Mouse (Mus musculus): ENCODE results near the gene Adgre4. TPM values are rescaled to one million over a fixed set of nuclear protein-coding genes. Genes with fewer than 3 reads are reported as not detected.
"Not testable (repeated sequence)": the region's sequence is repeated elsewhere in the genome, so short reads cannot be mapped to it uniquely, and the experiment has no call there.

Gene Adgre4
- under 1 TPM; 0.27 to 0.58 TPM for total RNA-seq (2021)
- long read RNA-seq, experiment 1: 0 reads
- long read RNA-seq, experiment 2: 0 reads

- DNase-seq (ENCODE audit: low spot score in 2 of 2): no peak
Measured at GRCm38 (mm10) chr17:55749786-55750185, at the start of gene Adgre4. TSS of gene Adgre4 (plus strand) at chr17:55749984.

GRCm38 (mm10) chr17:55702161-55702820, 47.5 kb upstream of the Adgre4 start:
- peak; percentile 69 to 77 for DNase-seq (ENCODE audit: low spot score in 2 of 2)

- no peak for DNase-seq (ENCODE audit: low spot score in 2 of 2)
Measured at GRCm38 (mm10) chr17:55702865-55703264, 46.9 kb upstream of the Adgre4 start.

DNA sequence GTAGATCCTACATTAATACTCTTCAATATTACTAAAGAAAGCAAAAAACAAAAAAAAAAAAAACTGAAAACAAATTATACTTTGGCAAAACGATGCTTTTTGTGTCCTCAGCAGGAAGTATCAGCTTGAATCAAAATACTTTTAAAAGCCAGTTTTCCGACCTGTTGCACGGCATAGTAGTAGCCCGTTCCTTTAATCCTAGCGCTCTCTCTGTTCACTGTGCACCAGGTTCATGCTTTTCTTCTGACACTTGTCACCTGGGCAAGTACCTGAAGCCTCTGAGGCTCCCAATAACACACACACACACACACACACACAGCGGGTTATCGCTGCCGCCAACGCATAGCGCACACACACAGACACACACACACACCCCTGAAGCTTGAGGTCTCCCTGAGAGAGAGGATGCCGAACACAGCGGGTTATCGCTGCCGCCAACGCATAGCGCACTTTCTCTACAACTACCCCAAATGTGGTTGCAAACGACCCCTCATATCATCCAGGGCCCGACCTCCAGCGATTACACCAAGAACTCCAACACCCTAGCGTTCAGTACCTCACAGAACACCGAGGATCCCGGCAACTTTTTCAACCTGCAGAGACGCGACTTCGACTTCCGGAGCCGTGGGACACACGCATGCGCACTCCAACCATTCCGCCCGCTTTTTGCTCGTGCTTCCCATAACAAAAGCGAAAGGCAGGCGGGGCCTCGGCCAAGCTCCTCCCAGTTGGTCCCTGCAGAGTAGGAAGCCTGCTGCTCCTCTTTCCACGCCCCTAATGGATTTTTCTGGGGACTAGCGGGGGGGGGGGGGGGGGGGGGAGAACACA, 37.6 kb upstream of the Adgre4 start, which contains the start of gene Pot1b:
Gene Pot1b (minus strand): TSS at position 645 of the 828 bp plus-strand sequence.
- DNase-seq (ENCODE audit: low spot score in 2 of 2): peak; percentile 95 to 96

GRCm38 (mm10) chr17:55721270-55721669, 28.5 kb upstream of the Adgre4 start:
- DNase-seq (ENCODE audit: low spot score in 2 of 2): no peak

- no peak for DNase-seq (ENCODE audit: low spot score in 2 of 2)
Measured at GRCm38 (mm10) chr17:55722250-55722649, 27.5 kb upstream of the Adgre4 start.

DNA sequence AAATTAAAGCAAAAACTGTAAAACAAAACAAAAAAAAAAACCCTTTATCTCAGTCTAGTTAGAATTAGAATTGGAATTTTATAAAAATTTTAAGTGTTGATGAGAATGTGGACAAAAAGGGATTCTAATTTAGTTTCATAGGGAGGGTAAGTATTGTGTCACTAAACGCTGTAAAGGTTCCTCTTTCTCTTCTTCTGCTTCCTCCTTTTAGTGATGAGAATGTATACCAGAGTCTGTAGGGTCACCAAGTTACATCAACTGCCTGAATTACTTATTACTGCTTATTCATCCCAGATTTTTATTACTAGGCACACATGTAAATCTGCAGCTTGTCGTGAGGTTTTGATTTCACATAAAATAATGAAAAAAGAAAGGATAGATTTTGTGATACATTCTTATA, 23.6 kb upstream of the Adgre4 start:
- DNase-seq (ENCODE audit: low spot score in 2 of 2): no peak

DNA sequence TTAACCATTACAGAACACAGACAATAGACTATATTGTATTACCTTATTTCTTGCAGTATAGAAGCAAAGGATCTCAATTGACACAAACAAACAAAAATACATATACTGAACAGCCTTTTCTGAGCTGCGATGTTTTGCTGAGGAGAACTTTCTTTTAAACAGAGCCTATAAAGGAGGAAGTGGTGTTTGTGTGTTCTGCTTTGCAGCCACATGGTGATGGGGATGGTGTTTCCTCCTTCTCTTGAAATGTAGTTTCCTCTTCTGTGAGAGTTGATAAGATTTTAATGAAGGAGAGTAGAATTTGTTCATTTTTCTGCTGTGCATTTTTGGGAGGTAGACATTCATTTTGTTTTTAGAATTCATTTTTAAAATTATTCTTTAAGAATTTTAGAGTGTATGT, 13.1 kb upstream of the Adgre4 start:
- DNase-seq (ENCODE audit: low spot score in 2 of 2): no peak

DNA sequence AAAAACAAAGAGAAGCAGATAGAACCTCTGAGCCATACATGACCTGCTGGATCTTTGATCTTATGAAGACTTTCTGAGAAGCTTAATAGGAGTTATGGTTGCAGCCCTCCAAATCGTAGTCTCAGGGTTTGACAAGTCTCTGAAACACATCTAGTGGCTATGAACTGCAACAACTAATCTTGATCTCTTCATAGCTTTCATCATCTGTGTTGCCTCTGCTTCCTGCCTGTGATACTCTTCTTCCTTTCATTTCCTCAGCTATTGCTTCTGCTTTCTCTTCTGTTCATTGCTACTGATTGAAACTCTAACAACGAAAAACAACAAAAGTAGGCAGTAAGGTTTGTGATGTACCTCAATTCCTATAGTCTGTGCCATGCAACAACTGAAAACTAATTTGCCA, 1.4 kb downstream of the Adgre4 start:
- no peak for DNase-seq (ENCODE audit: low spot score in 2 of 2)

DNA sequence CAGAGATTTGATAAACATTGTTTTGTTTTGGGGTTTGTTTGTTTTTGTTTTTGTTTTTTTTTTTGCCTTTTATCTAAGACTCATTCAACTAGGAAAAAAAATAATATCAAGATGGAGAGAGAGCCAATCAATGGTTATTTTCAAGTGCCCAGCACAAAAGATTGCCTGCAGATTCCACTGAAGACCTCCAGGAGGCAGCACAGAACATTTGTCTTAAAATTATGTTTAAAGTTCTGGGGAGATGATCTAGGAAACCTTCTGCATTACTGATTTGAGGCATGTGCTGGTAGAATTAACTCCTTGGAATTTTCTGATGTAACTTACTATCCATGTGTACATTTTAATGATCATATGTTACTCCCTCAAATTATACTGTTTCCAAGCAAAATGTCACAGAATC, 63.9 kb downstream of the Adgre4 start:
- no peak for DNase-seq (ENCODE audit: low spot score in 2 of 2)

- no peak for DNase-seq (ENCODE audit: low spot score in 2 of 2)
Measured at GRCm38 (mm10) chr17:55816853-55817252, 67.1 kb downstream of the Adgre4 start.

GRCm38 (mm10) chr17:55821566-55821965, 71.8 kb downstream of the Adgre4 start:
- DNase-seq (ENCODE audit: low spot score in 2 of 2): no peak

GRCm38 (mm10) chr17:55843067-55843466, 93.3 kb downstream of the Adgre4 start:
- no peak for DNase-seq (ENCODE audit: low spot score in 2 of 2)

DNA sequence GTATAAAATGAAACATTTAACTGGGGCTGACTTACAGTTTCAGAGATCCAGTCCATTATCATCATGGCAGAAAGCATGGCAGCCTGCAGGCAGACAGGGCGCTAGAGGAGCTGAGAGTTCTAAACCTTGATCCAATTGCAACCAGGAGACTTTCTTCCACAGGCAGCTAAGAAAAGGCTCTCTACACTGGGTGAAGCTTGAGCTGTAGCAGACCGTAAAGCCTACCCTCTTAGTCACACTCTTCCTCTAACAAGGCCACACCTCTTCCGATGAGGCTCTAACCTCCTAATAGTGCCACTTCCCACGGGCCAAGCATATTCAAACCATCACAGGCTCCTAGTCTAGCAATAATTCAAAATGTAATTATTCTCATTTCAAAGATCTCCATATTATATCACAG, 127.4 kb downstream of the Adgre4 start:
- DNase-seq (ENCODE audit: low spot score in 2 of 2): no peak

GRCm38 (mm10) chr17:55878282-55878635, 128.5 kb downstream of the Adgre4 start:
- DNase-seq (ENCODE audit: low spot score in 2 of 2): peak in 1 of 2 experiments; percentile 6

- peak; percentile 69 to 76 for DNase-seq (ENCODE audit: low spot score in 2 of 2)
Measured at GRCm38 (mm10) chr17:55878636-55879369, 129.0 kb downstream of the Adgre4 start, which contains the start of gene Zfp119a. TSS of gene Zfp119a (minus strand) at chr17:55878930.

DNA sequence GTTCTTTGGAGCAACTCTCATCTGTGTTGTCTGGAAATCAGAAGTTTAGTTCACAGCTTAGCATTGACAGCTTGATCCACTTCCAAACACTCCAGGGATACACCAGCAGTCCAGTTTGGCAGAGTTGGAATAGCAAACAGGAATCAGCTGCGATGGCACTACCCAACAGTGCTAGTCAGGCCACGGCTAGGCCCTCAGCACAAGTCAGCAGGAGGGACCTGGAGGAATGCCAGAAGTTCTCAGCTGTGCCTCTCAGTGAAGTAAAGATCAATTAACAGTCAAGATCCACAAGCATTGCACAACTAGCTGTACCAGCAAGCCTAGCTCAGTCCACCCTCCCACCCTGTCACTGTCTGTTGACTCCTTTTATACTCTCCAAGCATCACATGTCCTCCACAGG, 133.8 kb downstream of the Adgre4 start:
- DNase-seq (ENCODE audit: low spot score in 2 of 2): no peak

DNA sequence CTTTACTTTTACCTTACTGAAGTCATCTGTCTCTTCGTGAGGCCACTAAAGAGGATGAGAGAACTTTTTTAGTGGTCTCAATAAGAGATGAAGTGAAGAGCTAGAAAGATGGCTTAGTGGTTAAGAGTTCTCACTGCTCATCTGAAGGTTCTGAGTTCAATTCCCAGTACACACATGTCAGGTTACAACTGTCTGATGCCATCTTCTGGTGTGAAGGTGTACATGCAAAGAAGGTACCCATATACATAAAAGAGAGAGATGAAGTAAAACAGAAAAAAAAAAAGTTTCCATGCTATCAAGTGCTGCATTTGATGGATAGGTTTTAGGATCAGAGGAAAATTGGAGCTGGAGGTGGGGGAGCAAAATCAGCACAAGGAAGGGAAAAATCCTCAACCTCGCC, 135.1 kb downstream of the Adgre4 start:
- DNase-seq (ENCODE audit: low spot score in 2 of 2): no peak

DNA sequence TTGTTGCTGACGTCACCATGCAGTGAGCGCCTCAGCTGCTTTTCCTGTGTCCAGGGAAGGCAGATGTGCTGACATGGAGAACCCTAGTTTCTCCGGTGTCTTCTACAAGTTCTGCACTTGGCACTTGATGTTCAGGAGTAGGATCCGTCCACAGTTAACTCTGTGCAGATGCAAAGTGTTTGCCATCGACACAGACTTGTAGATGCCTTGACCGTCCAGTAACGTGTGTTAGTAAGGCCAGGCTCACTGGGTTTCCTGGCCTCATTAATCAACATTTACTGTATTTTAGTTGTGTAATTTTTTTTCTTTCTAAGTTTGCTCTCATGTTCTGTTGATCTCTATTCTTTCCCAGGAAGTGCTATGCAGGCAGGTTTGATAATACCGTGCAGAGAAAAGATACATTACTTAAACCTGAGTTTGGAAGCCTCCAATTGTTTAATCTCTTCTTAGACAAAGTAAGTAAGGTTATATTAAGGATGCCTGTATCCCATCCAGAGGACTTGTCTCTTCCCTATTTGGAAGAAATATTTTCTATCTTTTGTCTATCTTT, 142.7 kb downstream of the Adgre4 start:
- not testable (repeated sequence) for DNase-seq (ENCODE audit: low spot score in 2 of 2)

DNA sequence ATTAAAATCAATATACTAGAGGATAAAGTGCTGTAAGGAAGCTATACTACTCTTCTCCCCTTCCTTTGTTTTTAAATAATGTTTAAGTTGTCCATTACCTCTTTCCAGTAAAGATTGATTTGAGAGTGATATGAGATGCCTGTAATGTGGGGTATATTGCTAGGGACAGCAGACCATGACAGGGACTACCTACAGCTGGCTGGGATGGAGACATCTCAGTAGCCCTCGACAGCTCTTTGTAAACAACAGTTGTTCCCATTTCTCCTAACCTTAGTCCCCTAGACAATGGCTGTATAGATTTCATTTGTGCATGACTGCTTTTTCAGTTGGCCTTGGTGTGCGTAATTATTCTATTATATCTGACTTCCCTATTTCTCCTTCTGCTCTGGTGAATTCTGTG, 153.3 kb downstream of the Adgre4 start:
- DNase-seq (ENCODE audit: low spot score in 2 of 2): no peak

Measured in adrenal gland, adult 18-20 months (tissue).